Mouse (Mus musculus): Measurements from ENCODE around the gene Hs6st1.

Gene Hs6st1

GRCm38 (mm10) chr1:36083554-36083953 lies 15.4 kb downstream of the Hs6st1 start:
- DNase-seq (ENCODE audit: low spot score in 2 of 2), result no peak

- DNase-seq (ENCODE audit: low spot score in 2 of 2), result no peak
These were observed 16.9 kb downstream of the Hs6st1 start for GRCm38 (mm10) chr1:36085069-36085468.

DNA sequence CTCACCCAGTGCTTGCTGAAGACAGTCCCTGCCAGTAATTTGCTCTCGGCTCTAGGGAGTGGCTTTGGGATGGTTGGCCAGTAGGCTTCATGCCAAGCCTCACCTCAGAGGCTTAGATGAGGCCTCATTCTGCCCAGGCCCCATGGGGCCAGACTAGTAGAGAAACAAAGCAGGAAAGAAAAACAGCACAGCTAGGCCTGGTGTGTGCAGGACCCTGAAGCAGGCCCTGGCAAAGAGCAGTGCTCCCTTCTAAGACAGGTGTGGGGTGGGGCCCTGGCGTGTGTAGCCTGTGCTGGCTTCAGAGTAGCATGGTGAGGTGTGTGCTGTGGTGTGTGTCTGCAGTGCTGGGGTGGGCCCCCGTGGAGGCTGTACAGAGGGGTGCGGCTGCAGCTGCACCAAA lies 20.2 kb downstream of the Hs6st1 start:
- no peak for DNase-seq (ENCODE audit: low spot score in 2 of 2)

DNA sequence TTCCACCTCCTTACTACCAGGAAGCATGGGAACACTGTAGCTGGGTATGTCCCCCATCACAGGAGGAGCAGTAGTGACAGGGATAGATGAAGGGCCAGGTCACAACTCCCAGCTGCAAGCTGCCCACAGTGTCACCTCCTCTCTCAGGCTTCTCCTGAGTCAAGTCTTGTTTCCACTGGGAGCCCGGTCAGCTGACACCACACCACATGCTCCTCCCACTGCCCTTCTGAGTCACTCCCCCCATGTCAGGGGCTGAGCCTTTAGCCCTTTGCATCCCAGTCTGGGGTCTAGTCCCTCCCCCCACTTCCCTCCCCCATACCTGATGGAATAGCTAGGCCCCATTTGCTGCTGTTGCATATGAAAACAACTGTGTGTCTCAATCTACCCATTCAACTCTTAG lies 21.3 kb downstream of the Hs6st1 start:
- DNase-seq (ENCODE audit: low spot score in 2 of 2), result no peak

DNA sequence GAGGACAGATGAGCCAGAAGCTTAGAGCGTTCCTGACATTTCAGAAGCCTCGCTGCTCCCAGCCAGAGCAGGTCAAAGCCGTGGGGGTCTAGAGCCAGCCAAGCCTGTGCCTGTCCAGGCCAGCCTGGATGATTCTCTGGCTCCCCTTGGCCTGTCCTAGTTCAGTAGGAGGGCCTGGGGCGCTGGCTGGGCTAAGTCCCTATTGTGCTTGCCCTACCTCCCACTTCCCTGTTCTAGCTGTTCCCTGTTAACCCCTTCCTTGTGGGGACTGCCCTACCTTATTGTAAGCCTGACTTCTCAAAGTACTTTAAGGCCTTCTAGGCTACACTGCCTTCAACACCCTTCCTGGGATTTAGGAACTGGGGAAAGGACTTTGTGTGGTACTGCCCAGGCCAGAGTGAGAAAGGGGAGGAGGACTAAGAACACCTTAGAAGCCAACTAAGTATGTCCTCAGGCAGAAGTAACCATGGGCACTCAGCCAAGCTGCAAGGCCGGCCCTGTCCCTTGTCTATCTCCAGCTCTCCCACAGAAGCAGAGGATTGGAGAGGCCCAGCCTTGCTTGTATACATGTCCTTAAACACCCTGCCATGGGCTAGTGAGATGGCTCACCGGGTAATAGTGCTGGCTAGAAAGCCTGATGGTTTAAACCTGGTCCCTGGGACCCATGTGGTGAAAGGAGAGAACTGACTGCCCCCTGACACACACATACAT lies 22.0 kb downstream of the Hs6st1 start:
- no peak for DNase-seq (ENCODE audit: low spot score in 2 of 2)

DNA sequence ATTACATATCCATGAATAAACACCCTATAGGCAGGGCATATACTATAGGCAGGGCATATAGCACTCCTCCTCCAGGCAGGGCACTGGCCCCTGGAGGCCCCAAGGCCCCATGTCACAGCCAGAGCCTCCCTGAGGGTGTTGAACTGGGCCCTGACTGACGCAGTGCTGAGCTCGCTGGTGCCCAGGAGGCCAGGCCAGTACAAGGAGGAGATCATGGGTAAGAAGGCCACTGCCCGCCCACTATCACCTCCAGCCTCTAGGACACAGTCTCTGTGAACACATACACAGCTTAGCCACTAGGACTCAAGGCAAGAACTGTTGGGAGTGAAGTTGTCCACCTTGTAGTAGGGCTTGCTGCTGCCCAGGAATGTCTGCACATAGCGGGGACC lies 22.5 kb downstream of the Hs6st1 start:
- DNase-seq (ENCODE audit: low spot score in 2 of 2), result no peak

DNA sequence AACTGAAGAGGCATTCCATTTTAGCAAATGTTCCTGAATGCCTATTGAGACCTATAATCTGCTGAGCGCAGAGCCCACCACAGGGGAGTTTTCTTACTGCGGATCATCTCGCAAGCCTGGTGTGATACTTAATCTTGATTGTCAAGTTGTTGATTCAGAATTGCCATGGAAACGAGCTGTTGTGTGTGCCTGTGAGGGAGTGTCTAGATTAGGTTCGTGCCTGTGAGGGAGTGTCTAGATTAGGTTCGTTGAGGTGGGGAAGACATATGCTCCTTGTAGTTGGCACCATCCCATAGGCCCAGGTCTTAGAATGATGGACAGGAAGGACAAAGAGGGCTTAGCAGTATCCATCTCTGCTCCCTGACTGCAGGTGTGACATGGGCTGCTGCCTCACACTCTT lies 23.0 kb downstream of the Hs6st1 start:
- DNase-seq (ENCODE audit: low spot score in 2 of 2), result no peak

DNA sequence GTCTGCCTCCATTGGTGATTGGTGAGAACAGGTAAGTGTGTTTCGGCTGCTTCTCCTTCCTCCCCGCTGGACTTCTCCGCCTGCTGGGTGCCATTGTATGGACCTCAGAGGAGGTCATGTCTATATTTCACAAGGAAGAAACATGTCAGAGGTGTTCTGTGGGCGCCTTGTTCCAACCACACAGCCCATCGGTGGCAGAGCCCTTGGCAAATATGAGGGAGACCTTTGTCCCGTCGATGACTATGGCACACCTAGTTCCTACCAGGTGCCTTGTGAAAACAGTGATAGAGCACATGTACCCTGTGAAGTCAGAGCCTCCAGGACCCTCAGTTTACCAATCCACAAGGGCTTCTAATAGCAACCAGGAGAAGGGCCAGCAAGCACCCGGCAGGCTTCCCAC lies 25.5 kb downstream of the Hs6st1 start:
- no peak for DNase-seq (ENCODE audit: low spot score in 2 of 2)

GRCm38 (mm10) chr1:36095423-36096272 lies 27.4 kb downstream of the Hs6st1 start:
- DNase-seq (ENCODE audit: low spot score in 2 of 2), result peak; percentile 92 to 93

- DNase-seq (ENCODE audit: low spot score in 2 of 2), result no peak
These were observed 30.2 kb downstream of the Hs6st1 start for GRCm38 (mm10) chr1:36098432-36098831.

- no peak for DNase-seq (ENCODE audit: low spot score in 2 of 2)
These were observed 32.2 kb downstream of the Hs6st1 start for GRCm38 (mm10) chr1:36100371-36100770.

DNA sequence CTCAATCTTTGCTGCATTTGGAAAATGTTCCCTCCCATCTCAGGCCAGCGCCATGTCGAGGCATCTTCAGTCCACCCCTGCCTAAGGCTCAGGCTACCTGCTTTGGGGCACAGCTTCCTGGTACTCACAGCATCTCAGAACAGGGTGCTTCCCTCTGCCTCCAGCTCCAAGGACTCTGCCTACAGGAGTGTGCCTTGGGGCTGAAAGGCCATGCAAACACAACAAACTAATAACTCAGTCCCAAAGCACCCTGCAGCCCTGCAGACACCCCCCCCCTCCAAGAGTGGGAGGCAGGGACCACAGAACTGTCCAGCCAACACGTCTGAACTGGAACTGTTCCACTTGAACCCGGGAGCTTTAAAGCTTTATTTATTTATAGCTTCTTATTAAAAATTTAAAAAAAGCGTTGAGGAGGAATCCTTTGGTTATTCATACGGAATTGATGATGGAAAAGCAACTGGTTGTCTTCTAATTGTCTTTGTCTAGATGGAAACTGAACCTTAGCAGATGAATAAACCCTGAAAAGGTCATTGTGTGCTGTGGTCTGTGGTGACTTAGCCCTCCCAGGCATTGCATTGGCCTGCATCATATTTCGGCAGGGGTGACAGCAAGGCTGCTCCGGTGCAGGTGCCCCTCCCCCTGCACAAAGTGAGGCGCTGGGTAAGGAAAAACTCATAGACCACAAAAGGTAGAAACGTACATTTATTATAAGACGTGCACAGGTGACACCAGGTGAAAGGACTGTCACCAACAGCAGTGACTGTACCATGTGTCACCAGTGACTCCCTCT lies 37.9 kb downstream of the Hs6st1 start:
- DNase-seq (ENCODE audit: low spot score in 2 of 2), result no peak

GRCm38 (mm10) chr1:36109987-36110386 lies 41.8 kb downstream of the Hs6st1 start:
- DNase-seq (ENCODE audit: low spot score in 2 of 2), result no peak

DNA sequence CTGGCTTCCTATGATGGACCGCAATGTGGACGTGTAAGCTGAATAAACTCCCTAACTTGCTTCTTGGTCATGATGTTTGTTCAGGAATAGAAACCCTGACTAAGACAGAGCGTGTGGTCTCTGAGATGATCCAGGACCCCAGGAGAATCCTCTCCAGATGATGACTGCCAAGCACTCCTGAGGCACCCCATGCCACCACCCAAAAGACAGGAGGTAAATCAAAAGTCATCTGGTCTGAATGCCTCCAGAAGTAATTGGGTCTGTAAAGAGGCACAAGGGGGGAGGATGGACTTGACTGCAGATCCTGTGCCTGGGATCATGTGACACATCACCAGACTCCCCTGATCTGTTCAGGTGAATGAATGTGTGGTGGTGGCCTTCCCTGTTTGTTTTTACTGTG lies 44.5 kb downstream of the Hs6st1 start:
- DNase-seq (ENCODE audit: low spot score in 2 of 2), result no peak

DNA sequence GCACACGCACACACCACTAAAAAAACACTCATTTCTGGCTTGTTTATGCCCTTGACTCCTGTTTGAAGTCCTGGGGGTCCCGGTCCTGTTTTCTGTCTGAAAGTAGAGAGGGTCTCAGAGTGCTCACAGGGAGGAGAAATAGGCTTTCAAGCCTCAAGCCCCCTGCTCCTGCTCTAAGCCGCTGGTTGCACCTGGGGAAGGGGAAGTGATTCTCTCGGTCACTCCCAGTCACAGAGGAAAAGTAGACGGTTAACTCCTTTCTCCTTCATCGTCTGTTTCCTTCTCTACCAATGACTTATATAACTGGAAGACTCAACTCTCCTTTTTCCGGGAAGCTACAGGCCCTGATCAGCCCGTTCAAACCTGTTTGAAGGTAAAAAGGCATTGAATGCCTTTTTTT lies 45.5 kb downstream of the Hs6st1 start:
- no peak for DNase-seq (ENCODE audit: low spot score in 2 of 2)

- no peak for DNase-seq (ENCODE audit: low spot score in 2 of 2)
These were observed 46.6 kb downstream of the Hs6st1 start for GRCm38 (mm10) chr1:36114844-36115243.

GRCm38 (mm10) chr1:36116488-36116887 lies 48.3 kb downstream of the Hs6st1 start:
- DNase-seq (ENCODE audit: low spot score in 2 of 2), result no peak

DNA sequence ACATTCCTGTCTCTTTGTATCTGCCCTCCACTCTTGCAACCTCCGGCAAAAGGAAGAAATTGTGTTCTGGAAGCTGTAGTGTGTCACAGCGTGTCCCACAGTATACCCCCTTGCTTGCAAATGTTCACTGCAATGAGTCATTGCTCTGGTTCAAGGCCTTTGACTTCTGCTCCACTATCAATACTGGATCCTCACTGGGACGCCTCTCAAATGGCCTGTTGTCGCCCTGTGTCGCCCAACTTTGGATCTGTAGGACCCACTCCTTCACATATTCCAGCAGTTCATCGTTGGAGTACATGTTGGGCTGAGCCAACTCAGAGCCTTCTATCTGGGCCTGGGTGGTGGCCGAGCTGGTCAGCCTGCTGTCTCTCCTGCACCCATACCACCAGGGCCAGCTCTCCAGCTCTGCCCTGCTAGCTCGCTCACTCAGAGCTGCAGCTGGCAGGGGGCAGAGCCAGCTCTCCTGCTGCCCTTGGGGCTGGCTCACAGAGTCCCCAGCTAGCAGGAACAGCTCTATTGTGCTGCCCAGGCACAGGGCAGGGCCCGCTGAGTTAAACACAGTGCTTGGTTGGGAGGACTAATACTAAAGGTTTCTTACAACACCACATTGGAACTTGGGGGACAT lies 50.0 kb downstream of the Hs6st1 start:
- no peak for DNase-seq (ENCODE audit: low spot score in 2 of 2)

DNA sequence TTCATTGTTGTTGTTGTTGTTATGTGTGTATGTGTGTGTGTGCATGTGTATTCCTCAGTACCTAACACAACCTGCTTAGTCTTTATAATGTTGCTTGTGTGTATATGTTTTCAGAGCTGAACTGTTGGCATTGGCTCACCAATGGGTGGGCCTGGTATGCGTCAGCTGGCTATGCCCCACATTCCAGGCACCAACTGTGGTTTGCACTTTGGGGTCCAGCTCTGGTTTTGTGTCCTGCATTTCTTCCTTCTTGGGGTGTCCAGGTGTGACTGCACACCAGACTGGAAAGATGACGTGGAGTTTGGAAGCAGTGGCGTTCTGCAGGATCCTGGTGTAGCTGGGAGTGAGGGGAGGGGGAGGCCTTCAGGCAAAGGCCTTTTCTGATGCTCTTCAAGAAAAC lies 50.8 kb downstream of the Hs6st1 start:
- no peak for DNase-seq (ENCODE audit: low spot score in 2 of 2)

DNA sequence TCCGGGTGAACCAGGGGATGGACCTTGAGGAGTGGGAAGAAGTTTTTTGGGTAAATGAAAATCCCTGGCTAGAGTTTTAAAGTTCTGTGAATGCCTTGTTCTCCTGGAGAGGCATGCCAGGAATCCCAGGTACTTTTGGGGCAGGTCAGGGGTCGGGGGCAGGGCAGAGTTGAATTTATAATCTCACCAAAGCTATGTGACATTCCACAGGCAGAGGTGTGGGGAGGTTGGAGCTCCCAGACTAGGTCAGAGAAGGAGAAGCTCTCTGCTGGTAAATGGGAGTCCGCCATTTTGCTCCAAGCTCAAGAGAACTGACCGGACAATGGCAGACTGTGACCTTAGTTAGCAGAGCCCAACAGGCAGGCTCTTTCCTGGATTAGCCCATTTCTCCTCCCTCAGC lies 51.2 kb downstream of the Hs6st1 start:
- no peak for DNase-seq (ENCODE audit: low spot score in 2 of 2)

GRCm38 (mm10) chr1:36121172-36121571 lies 53.0 kb downstream of the Hs6st1 start:
- DNase-seq (ENCODE audit: low spot score in 2 of 2), result no peak

GRCm38 (mm10) chr1:36125076-36125475 lies 56.9 kb downstream of the Hs6st1 start:
- DNase-seq (ENCODE audit: low spot score in 2 of 2), result no peak

Measured in right cerebral cortex, postnatal 36 days (tissue).